Mouse (Mus musculus) heart, embryonic 14.5 days (tissue): ENCODE measurements around the gene Rnf25. TPM values are rescaled to one million over a fixed set of nuclear protein-coding genes. Genes with fewer than 3 reads are reported as not detected.

Experiments used
- ATAC-seq: fragments of 200-750 bp; cut with Nextera tagmentation; 2 replicates; pipeline ENCODE4 v1.8.0; 2017; ENCODE audit warnings: low read depth, moderate TSS enrichment; ENCODE audit not compliant: insufficient number of reproducible peaks, insufficient read depth, low FRiP score
- H3K27ac ChIP-seq, 2 experiments: fragments of 200-500 bp in 1 of 2; fragments of 300-500 bp in 1 of 2; sonication (generic) in 1 of 2; replicated peaks in 1 of 2; 2 replicates each; pipeline ENCODE4 v1.5.1; 2012 to 2014; ENCODE audit warnings: low read depth in 2 of 2, low read length in 2 of 2, control low read depth in 1 of 2, mild to moderate bottlenecking in 1 of 2, mixed read lengths in 1 of 2; ENCODE audit not compliant: control insufficient read depth in 1 of 2, insufficient read depth in 1 of 2
- H3K27me3 ChIP-seq: fragments of 300-500 bp; sonication (generic); 2 replicates; pipeline ENCODE4 v1.6.1; 2014; ENCODE audit warnings: mild to moderate bottlenecking, low read length, control low read depth; ENCODE audit not compliant: control insufficient read depth, insufficient read depth
- H3K36me3 ChIP-seq: fragments of 300-500 bp; sonication (generic); 2 replicates; pipeline ENCODE4 v1.6.1; 2014; ENCODE audit warnings: mild to moderate bottlenecking, control low read depth, low read length, mixed read lengths; ENCODE audit not compliant: control insufficient read depth, insufficient read depth
- H3K4me1 ChIP-seq, 2 experiments: fragments of 200-500 bp in 1 of 2; fragments of 300-500 bp in 1 of 2; sonication (generic) in 1 of 2; 2 replicates each; pipeline ENCODE4 v1.6.1; 2012 to 2014; ENCODE audit warnings: low read length in 2 of 2, control low read depth in 1 of 2, mixed read lengths in 1 of 2; ENCODE audit not compliant: control insufficient read depth in 2 of 2, insufficient read depth in 2 of 2
- H3K4me2 ChIP-seq: fragments of 300-500 bp; sonication (generic); 2 replicates; pipeline ENCODE4 v1.6.1; 2014; ENCODE audit warnings: mild to moderate bottlenecking, low read length
- H3K4me3 ChIP-seq, 2 experiments: fragments of 200-500 bp in 1 of 2; fragments of 300-500 bp in 1 of 2; sonication (generic) in 1 of 2; 2 replicates each; pipeline ENCODE4 v1.5.1; 2012 to 2014; ENCODE audit warnings: low read length in 2 of 2, mild to moderate bottlenecking in 2 of 2, control low read depth in 1 of 2, low read depth in 1 of 2, moderate library complexity in 1 of 2; ENCODE audit not compliant: control insufficient read depth in 1 of 2, insufficient read depth in 1 of 2
- H3K9ac ChIP-seq: fragments of 300-500 bp; sonication (generic); 2 replicates; pipeline ENCODE4 v1.6.1; 2014; ENCODE audit warnings: mild to moderate bottlenecking, low read length
- H3K9me3 ChIP-seq: fragments of 300-500 bp; sonication (generic); 2 replicates; pipeline ENCODE4 v1.6.1; 2016; ENCODE audit warnings: low read length, control low read depth; ENCODE audit not compliant: control insufficient read depth
- WGBS: fragments of 180-500 bp; shearing (Covaris S2); extraction: QIAGEN DNeasy Blood & Tissue Kit; methylation state at CpG from one replicate; pipeline ENCODE4 v1.1.7; 2014; 5-methylcytosine and 5-hydroxymethylcytosine counted together
- microRNA-seq: library from miRNA; unstranded; fragments of <30 nt; microRNA quantifications from one replicate; pipeline ENCODE4, GENCODE M21; 2016
- polyA plus RNA-seq: library from polyadenylated mRNA; unstranded; fragments of >200 nt; fragmentation: Nextera tagmentation; extraction: Ambion mirVana; gene quantifications from 2 replicates; pipeline ENCODE4 v1.2.1, GENCODE M21; 2014

The Rnf25 gene
- polyA plus RNA-seq, 1 experiment from 2014 or later, result 5.1 TPM

DNA sequence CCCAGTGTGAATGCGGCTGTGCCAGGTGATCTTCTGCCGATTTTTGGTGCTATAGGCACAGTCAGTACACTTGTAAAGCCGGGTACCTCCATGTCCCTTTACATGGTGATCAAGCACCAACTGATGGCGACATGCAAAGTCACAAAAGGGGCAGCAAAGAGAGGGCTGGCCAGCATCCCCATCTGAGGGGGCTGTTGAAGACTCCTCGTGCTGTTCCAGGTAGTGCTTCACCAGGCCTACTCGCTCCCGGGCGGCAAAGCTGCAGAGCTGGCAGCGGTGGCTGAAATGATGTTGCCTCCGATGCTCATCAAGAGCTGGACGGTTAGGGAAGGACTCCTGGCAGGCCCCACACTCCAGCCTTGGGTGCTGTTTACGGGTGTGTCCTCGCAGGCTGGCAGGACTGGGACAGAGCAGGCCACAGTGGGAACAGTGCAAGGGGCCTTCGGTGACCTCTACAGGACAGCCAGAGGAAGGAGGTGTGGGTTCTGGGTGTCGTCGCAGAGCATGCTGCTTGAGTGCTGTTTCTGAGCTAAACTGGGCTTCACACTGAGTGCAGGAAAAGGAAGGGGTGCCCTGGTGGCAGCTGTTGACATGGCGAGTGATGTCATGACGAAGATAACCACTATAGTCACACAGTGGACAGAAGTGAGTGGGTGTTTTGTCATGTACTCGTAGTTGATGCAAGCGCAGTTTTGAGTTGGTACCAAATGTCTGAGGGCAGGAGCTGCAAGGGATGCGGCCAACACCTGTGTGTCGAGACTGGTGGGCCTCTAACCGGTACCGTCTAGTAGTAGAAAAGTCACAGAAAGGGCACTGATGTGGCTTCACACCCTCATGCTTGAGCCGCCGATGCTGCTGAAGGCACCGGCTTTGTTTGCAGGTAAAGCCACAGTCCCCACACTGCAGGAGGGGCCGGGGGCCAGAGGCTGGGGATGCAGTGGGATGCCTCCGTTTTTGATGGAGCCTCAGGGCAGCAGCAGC is 31.2 kb downstream of the Rnf25 start:
- Histone ChIP-seq H3K27me3 (no peaks in the 10 kb centered on the region), H3K4me2 (no peak overlapping the region), H3K4me3 (no peak overlapping the region), H3K36me3 (peaks cover 97% of the 10 kb centered on the region), H3K4me1 (no peaks in the 10 kb centered on the region), H3K9ac (no peak overlapping the region), H3K9me3 (no peaks in the 10 kb centered on the region), H3K27ac (no peak overlapping the region)
- no peak; the same call in 1 of the 2 replicates for ATAC-seq
- 80% methylated on average over 29 of the region's 29 CpGs for WGBS

DNA sequence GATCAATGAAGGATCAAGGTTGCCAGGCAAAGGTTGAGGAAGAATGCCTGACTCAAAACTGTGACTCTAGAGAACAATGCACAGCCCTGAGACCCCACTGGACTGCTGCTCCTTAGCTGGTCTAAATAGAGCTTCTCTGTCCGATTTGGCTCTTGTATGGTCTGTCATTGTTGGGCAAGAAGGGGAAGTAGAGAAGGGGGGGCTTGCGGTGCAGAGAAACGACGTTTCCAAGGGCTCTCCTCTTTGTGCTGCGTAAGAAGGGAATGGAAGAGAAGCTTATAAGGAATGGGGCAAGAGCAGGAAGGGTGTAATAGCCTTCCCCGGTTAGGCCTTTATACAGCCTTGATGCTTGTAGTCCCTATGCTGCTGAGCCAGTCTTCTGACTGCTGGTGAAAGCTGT is 35.4 kb downstream of the Rnf25 start:
- H3K4me3 ChIP-seq, result no peak overlapping the region
- H3K4me2 ChIP-seq, result no peak overlapping the region
- no peak for ATAC-seq
- H3K9me3 ChIP-seq, result no peaks in the 10 kb centered on the region
- no peak overlapping the region for H3K9ac ChIP-seq
- WGBS, result 91% methylated on average over 6 of the region's 6 CpGs
- H3K27me3 ChIP-seq, result no peaks in the 10 kb centered on the region
- no peaks in the 10 kb centered on the region for H3K4me1 ChIP-seq
- no peak overlapping the region for H3K27ac ChIP-seq
- peaks cover 62% of the 10 kb centered on the region for H3K36me3 ChIP-seq

DNA sequence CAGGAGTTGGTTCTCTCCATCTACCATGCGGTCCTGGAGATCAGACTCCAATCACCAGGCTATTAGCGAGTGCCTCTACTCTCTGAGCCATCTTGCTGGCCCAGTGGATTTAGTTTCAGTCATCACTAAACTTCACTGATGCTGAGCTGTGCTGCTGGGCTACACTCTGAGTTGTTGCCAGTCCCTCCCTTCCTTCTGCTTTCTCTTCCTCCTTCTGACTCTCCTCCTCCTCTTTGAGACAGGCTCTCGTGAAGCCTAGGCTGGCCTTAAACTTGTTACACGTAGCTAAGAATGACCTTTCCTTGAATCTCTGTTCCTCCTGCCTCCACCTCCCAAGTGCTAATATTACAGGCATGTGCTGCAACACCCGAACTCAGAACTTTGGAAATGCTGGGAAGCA is 42.1 kb downstream of the Rnf25 start:
- no peaks in the 10 kb centered on the region for H3K9me3 ChIP-seq
- H3K27ac ChIP-seq, result no peak overlapping the region
- no peak for ATAC-seq
- no peak overlapping the region for H3K9ac ChIP-seq
- H3K4me3 ChIP-seq, result no peak overlapping the region
- H3K4me2 ChIP-seq, result no peak overlapping the region
- no peaks in the 10 kb centered on the region for H3K36me3 ChIP-seq
- 87% methylated on average over 5 of the region's 5 CpGs for WGBS
- no peaks in the 10 kb centered on the region for H3K27me3 ChIP-seq
- H3K4me1 ChIP-seq, result no peaks in the 10 kb centered on the region

DNA sequence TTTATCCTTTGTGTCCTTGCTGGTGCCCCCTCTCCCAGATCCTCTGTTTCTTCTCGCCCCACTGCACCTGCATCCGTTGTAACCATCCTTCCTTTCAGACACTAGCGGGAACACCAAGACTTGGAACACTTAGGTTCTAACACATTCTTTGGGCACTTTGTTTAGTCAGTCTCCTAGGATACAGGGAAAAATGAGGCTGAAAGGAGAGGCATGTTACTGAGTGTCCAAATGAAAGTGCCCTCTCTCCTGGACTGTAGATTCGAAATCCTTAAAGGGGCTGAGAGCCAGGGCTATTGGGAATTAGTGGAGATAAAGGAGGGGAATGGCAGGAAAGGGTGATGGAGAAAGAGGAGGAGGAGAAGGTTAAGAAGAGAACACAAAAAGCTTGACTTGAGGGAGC is 57.0 kb downstream of the Rnf25 start, which contains the start of gene Usp37:
Usp37 (minus strand) TSS at position 101 of the 400 bp plus-strand sequence.
- 86% methylated on average over 4 of the region's 4 CpGs for WGBS
- Histone ChIP-seq H3K4me2 (no peak within 1 kb of the TSS), H3K9ac (no peak within 1 kb of the TSS), H3K4me3 (no peak within 1 kb of the TSS), H3K27ac (no peak within 1 kb of the TSS), H3K36me3 (no peaks in the 10 kb centered on the region), H3K27me3 (no peaks in the 10 kb centered on the region), H3K9me3 (no peaks in the 10 kb centered on the region), H3K4me1 (peaks cover 0 to 4% of the 10 kb centered on the region in 2 experiments; a peak in 1 of 4 replicates)
- ATAC-seq, result no peak

Small RNA genes within 50 kb of the gene (microRNA-seq; reads per million reads assigned to microRNA genes)
- gene Gm25035, result not detected

Other genes with a start within 250 kb of the Rnf25 start
- 0.34 and 0.55 TPM in 2 replicates for gene Catip, start 239.3 kb downstream of the Rnf25 start, polyA plus RNA-seq
- gene Slc11a1, start 226.2 kb downstream of the Rnf25 start, polyA plus RNA-seq, result 4.4 and 4.9 TPM in 2 replicates
- gene Ctdsp1, start 209.9 kb downstream of the Rnf25 start, polyA plus RNA-seq, result 67.3 and 67.8 TPM in 2 replicates
- 0.27 and 0.38 TPM in 2 replicates for gene Vil1, start 192.0 kb downstream of the Rnf25 start, polyA plus RNA-seq
- gene Cnot9, start 95.3 kb downstream of the Rnf25 start, polyA plus RNA-seq, result 29.9 and 32.6 TPM in 2 replicates
- gene Plcd4, start 58.5 kb downstream of the Rnf25 start, polyA plus RNA-seq, result 0.68 and 0.88 TPM in 2 replicates
- 21.0 and 22.1 TPM in 2 replicates for gene Usp37, start 57.1 kb downstream of the Rnf25 start, polyA plus RNA-seq
- gene Zfp142, start 13.2 kb downstream of the Rnf25 start, polyA plus RNA-seq, result 6.5 and 7.3 TPM in 2 replicates
- 24.1 and 27.1 TPM in 2 replicates for gene Bcs1l, start 13.1 kb downstream of the Rnf25 start, polyA plus RNA-seq
- 2.5 and 2.8 TPM in 2 replicates for gene Stk36, start within 50 bp of the Rnf25 start, polyA plus RNA-seq
- gene Ttll4, start 60.3 kb upstream of the Rnf25 start, polyA plus RNA-seq, result 12.3 and 13.2 TPM in 2 replicates
- 16.3 and 19.1 TPM in 2 replicates for gene Cyp27a1, start 112.2 kb upstream of the Rnf25 start, polyA plus RNA-seq
- gene Prkag3, start 147.8 kb upstream of the Rnf25 start, polyA plus RNA-seq, result 4.9 and 6.1 TPM in 2 replicates
- gene Wnt6, start 170.5 kb upstream of the Rnf25 start, polyA plus RNA-seq, result 0.36 TPM in 1 of 2 replicates, not detected in the other
- gene Wnt10a, start 190.1 kb upstream of the Rnf25 start, polyA plus RNA-seq, result not detected in 2 replicates